Mouse (Mus musculus) embryo, embryonic 11 days (tissue): ENCODE measurements around the gene Gcnt7.

Experiments
- DNase-seq: peaks from one replicate; pipeline ENCODE4 v3.0.0-alpha.2; 2015

The Gcnt7 gene

DNA sequence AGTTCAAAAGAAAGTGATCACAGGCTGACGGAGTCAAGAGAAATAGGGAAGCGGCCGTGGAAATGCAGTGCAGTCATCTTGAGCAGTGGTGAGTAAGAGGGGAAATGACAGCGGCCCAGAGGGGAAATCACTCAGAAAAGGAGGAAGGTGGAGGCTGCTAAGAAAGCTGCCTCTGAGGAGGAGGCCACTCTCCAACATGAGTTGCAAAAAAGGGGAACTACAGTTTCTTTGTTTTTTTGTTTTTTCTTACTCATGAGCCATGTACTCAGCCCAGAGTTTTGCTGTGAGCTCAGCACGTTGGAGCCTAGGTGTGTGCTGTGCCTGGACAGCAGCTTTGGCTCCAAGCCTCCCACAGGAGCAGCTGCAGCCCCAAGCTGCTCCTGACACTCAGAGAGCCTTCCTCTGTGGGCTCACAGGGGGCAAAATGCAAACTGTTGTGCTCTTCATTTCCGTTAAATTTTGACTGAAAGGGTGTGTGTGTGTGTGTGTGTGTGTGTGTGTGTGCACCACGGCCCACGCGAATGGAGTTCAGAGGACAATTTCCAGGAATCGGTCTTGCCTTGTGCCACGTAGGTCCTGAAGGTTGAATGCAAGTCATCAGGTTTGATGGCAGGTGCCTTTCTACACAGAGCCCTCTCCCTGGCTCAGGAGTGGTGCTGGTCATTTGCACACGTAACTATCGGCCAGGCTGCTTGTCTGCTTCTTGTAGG, 57.1 kb downstream of the Gcnt7 start:
- DNase-seq = no peak
